Mouse (Mus musculus) lung, embryonic 15.5 days (tissue): ENCODE measurements around the gene Cdh12. TPM values are rescaled to one million over a fixed set of nuclear protein-coding genes. Genes with fewer than 3 reads are reported as not detected.

Experiments
- ATAC-seq: fragments of 200-750 bp; cut with Nextera tagmentation; 2 replicates; pipeline ENCODE4 v1.8.0; 2017; ENCODE audit warnings: moderate number of reproducible peaks, borderline replicate concordance; ENCODE audit not compliant: low FRiP score, low TSS enrichment; ENCODE audit errors: extremely low read depth
- H3K27ac ChIP-seq: fragments of 300-500 bp; sonication (generic); 2 replicates; pipeline ENCODE4 v1.5.1; 2015; ENCODE audit warnings: moderate library complexity, mild to moderate bottlenecking, inconsistent platforms
- H3K27me3 ChIP-seq: fragments of 300-500 bp; sonication (generic); 2 replicates; pipeline ENCODE4 v1.6.1; 2015; ENCODE audit warnings: inconsistent platforms
- H3K36me3 ChIP-seq: fragments of 300-500 bp; sonication (generic); 2 replicates; pipeline ENCODE4 v1.6.1; 2015; ENCODE audit warnings: inconsistent platforms
- H3K4me1 ChIP-seq: fragments of 300-500 bp; sonication (generic); 2 replicates; pipeline ENCODE4 v1.6.1; 2015; ENCODE audit warnings: inconsistent platforms
- H3K4me2 ChIP-seq: fragments of 300-500 bp; sonication (generic); 2 replicates; pipeline ENCODE4 v1.6.1; 2015; ENCODE audit warnings: inconsistent platforms, mild to moderate bottlenecking, moderate library complexity
- H3K4me3 ChIP-seq: fragments of 300-500 bp; sonication (generic); 2 replicates; pipeline ENCODE4 v1.5.1; 2015; ENCODE audit warnings: mild to moderate bottlenecking, inconsistent platforms
- H3K9ac ChIP-seq: fragments of 300-500 bp; sonication (generic); 2 replicates; pipeline ENCODE4 v1.6.1; 2015; ENCODE audit warnings: inconsistent platforms
- H3K9me3 ChIP-seq: fragments of 300-500 bp; sonication (generic); 2 replicates; pipeline ENCODE4 v1.6.1; 2016; ENCODE audit warnings: inconsistent platforms
- WGBS: fragments of 180-500 bp; shearing (Covaris S2); methylation state at CpG from one replicate; pipeline ENCODE4 v1.1.7; 2015; 5-methylcytosine and 5-hydroxymethylcytosine counted together
- polyA plus RNA-seq: library from polyadenylated mRNA; unstranded; fragments of >200 nt; fragmentation: Nextera tagmentation; extraction: Ambion mirVana; gene quantifications from 2 replicates; pipeline ENCODE4 v1.2.1, GENCODE M21; 2015

Cdh12 gene
- polyA plus RNA-seq, 1 experiment from 2014 or later, result 0.09 TPM

- Histone ChIP-seq H3K4me3 (no peak overlapping the region), H3K9me3 (no peaks in the 10 kb centered on the region), H3K4me2 (no peak overlapping the region), H3K27me3 (no peaks in the 10 kb centered on the region), H3K27ac (no peak overlapping the region), H3K9ac (no peak overlapping the region), H3K36me3 (no peaks in the 10 kb centered on the region), H3K4me1 (no peaks in the 10 kb centered on the region)
- ATAC-seq, result no peak
- 69% methylated on average over 2 of the region's 2 CpGs for WGBS
Observed at GRCm38 (mm10) chr15:21407324-21408044, 958.4 kb downstream of the Cdh12 start.

- Histone ChIP-seq H3K27ac (no peak overlapping the region), H3K27me3 (no peaks in the 10 kb centered on the region), H3K4me1 (no peaks in the 10 kb centered on the region), H3K36me3 (no peaks in the 10 kb centered on the region), H3K4me3 (no peak overlapping the region), H3K9me3 (no peaks in the 10 kb centered on the region), H3K9ac (no peak overlapping the region), H3K4me2 (no peak overlapping the region)
- no peak for ATAC-seq
- 72% methylated on average over 4 of the region's 4 CpGs for whole genome bisulfite sequencing
Observed at GRCm38 (mm10) chr15:21437347-21437746, 988.3 kb downstream of the Cdh12 start.

GRCm38 (mm10) chr15:21437924-21438323 lies 988.9 kb downstream of the Cdh12 start:
- Histone ChIP-seq H3K9ac (no peak overlapping the region), H3K4me2 (no peak overlapping the region), H3K9me3 (no peaks in the 10 kb centered on the region), H3K4me3 (no peak overlapping the region), H3K4me1 (no peaks in the 10 kb centered on the region), H3K27ac (no peak overlapping the region), H3K36me3 (no peaks in the 10 kb centered on the region), H3K27me3 (no peaks in the 10 kb centered on the region)
- ATAC-seq, result no peak

GRCm38 (mm10) chr15:21458098-21458497 lies 1009.0 kb downstream of the Cdh12 start:
- no peak for ATAC-seq
- no peak overlapping the region for H3K4me3 ChIP-seq
- H3K4me1 ChIP-seq, result no peaks in the 10 kb centered on the region
- H3K9me3 ChIP-seq, result no peaks in the 10 kb centered on the region
- H3K27me3 ChIP-seq, result no peaks in the 10 kb centered on the region
- H3K36me3 ChIP-seq, result no peaks in the 10 kb centered on the region
- H3K9ac ChIP-seq, result no peak overlapping the region
- no peak overlapping the region for H3K4me2 ChIP-seq
- 53% methylated on average over 2 of the region's 2 CpGs for WGBS
- no peak overlapping the region for H3K27ac ChIP-seq

DNA sequence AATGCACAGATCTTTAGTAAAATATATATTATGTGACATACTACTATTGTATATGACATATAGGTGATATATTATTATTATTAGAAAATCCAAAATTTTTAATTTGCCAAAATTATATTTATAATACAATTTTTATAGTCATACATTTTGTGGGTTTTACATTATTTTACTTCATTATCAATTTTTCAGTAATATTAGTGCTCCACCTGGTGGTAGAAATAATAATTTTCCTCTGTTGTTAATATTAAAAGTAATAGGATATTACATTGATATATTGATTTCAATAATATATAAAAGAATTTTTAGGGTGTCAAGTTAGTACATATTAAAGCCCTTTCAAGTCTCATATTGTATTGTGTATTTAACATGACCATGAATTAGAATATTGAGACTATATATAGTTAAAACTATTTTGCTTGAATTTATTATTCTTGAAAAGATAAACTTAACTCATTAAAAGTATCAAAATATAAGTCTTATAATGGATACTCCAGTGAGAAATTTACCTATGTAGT lies 1070.3 kb downstream of the Cdh12 start:
- Histone ChIP-seq H3K9me3 (no peaks in the 10 kb centered on the region), H3K9ac (no peak overlapping the region), H3K4me3 (no peak overlapping the region), H3K4me2 (no peak overlapping the region), H3K27ac (no peak overlapping the region), H3K36me3 (no peaks in the 10 kb centered on the region), H3K27me3 (no peaks in the 10 kb centered on the region), H3K4me1 (no peaks in the 10 kb centered on the region)
- no peak for ATAC-seq

DNA sequence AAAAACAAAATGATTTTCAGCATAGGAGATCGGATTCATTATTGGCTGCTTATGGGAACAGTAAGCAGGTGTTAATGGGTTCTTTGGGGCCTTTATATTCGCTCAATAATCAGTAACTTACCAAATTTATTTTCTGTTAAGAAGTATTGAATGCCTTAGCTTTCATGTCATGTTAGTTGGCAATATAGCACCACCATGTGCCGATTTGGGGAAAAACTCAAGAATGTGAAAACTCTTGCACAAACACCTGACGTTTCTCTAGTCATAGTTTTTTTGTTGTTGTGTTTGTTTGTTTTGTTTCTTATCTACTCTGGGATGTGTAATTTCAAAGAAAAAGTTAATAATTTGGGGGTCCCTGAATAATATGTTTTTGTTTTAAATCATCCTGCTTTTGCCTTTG lies 1081.7 kb downstream of the Cdh12 start:
- H3K27me3 ChIP-seq, result no peaks in the 10 kb centered on the region
- H3K27ac ChIP-seq, result no peak overlapping the region
- no peaks in the 10 kb centered on the region for H3K9me3 ChIP-seq
- H3K4me1 ChIP-seq, result no peaks in the 10 kb centered on the region
- H3K4me2 ChIP-seq, result no peak overlapping the region
- H3K36me3 ChIP-seq, result no peaks in the 10 kb centered on the region
- H3K9ac ChIP-seq, result no peak overlapping the region
- ATAC-seq, result no peak
- H3K4me3 ChIP-seq, result no peak overlapping the region
- 61% methylated on average over 4 of the region's 4 CpGs for WGBS

- no peak for ATAC-seq
- WGBS, result 41% methylated on average over 2 of the region's 2 CpGs
- H3K4me2 ChIP-seq, result no peak overlapping the region
- no peaks in the 10 kb centered on the region for H3K4me1 ChIP-seq
- H3K9me3 ChIP-seq, result no peaks in the 10 kb centered on the region
- no peaks in the 10 kb centered on the region for H3K36me3 ChIP-seq
- no peaks in the 10 kb centered on the region for H3K27me3 ChIP-seq
- H3K4me3 ChIP-seq, result no peak overlapping the region
- H3K27ac ChIP-seq, result no peak overlapping the region
- H3K9ac ChIP-seq, result no peak overlapping the region
Observed at GRCm38 (mm10) chr15:21536909-21537308, 1087.8 kb downstream of the Cdh12 start.

DNA sequence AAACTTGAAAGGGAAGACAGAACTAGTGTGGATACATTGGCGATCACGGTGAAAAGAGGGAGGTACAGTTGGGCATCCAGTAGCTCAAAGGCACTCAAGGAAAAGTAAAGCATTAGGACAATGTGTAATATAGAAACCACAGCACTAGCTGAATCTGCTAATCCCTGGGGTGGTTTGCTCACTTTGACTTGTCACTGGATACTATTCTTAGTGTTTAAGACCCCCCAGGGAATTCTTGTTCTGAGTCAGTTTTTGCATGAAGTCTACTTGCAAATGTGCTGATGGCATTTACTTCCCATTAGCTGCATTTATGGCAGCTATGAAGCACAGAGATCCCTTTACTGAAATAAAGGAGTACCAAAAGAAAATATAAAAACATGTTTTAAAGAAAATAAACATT lies 1095.7 kb downstream of the Cdh12 start:
- H3K4me3 ChIP-seq, result no peak overlapping the region
- no peak overlapping the region for H3K27ac ChIP-seq
- no peak for ATAC-seq
- 87% methylated on average over 2 of the region's 2 CpGs for WGBS
- H3K9me3 ChIP-seq, result no peaks in the 10 kb centered on the region
- no peaks in the 10 kb centered on the region for H3K27me3 ChIP-seq
- H3K9ac ChIP-seq, result no peak overlapping the region
- H3K4me2 ChIP-seq, result no peak overlapping the region
- no peaks in the 10 kb centered on the region for H3K4me1 ChIP-seq
- H3K36me3 ChIP-seq, result no peaks in the 10 kb centered on the region

DNA sequence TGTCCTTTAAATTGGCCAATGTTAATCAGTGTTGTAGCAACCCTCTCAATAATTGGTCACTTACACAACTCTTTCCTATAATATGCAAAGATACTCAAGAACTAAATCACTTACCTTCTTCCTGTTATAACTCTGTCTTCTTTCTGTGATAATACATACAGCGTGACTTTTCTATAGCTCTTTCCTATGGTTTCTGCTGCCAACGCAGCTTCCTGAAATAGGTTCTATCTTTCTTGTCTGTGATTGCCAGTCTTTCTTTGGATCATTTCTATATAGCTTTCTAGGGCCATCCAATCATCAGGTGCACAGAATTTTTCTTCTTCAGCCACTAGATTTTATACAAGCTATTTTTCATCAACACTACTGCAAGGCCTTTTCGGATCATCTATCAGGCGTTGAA lies 1106.9 kb downstream of the Cdh12 start:
- Histone ChIP-seq H3K27ac (no peak overlapping the region), H3K27me3 (no peaks in the 10 kb centered on the region), H3K4me3 (no peak overlapping the region), H3K9ac (no peak overlapping the region), H3K4me2 (no peak overlapping the region), H3K36me3 (no peaks in the 10 kb centered on the region), H3K4me1 (no peaks in the 10 kb centered on the region), H3K9me3 (no peaks in the 10 kb centered on the region)
- 88% methylated on average over 4 of the region's 4 CpGs for WGBS
- no peak for ATAC-seq

- WGBS, result 62% methylated on average over 5 of the region's 5 CpGs
- Histone ChIP-seq H3K4me1 (no peaks in the 10 kb centered on the region), H3K36me3 (no peaks in the 10 kb centered on the region), H3K9ac (no peak overlapping the region), H3K4me3 (no peak overlapping the region), H3K27ac (no peak overlapping the region), H3K27me3 (no peaks in the 10 kb centered on the region), H3K9me3 (no peaks in the 10 kb centered on the region), H3K4me2 (no peak overlapping the region)
- ATAC-seq, result no peak
Observed at GRCm38 (mm10) chr15:21566314-21567051, 1117.4 kb downstream of the Cdh12 start.

GRCm38 (mm10) chr15:21604510-21604909 lies 1155.4 kb downstream of the Cdh12 start:
- Histone ChIP-seq H3K4me3 (no peak overlapping the region), H3K4me1 (no peaks in the 10 kb centered on the region), H3K27me3 (no peaks in the 10 kb centered on the region), H3K4me2 (no peak overlapping the region), H3K9me3 (no peaks in the 10 kb centered on the region), H3K27ac (no peak overlapping the region), H3K36me3 (no peaks in the 10 kb centered on the region), H3K9ac (no peak overlapping the region)
- ATAC-seq, result no peak
- WGBS, result 64% methylated on average over 4 of the region's 4 CpGs
